Mouse (Mus musculus) brain, embryonic 14.5 days (tissue): ENCODE results near the gene Insrr.

ENCODE experiments used
- CTCF ChIP-seq: fragments of 200-500 bp; IDR thresholded peaks from 2 replicates; pipeline ENCODE4 v1.5.1; 2012; ENCODE audit warnings: inconsistent platforms, mild to moderate bottlenecking, moderate library complexity, borderline replicate concordance; ENCODE audit not compliant: insufficient read depth, insufficient read length; ENCODE audit errors: extremely low read depth
- POLR2A ChIP-seq: fragments of 200-500 bp; IDR thresholded peaks from 2 replicates; pipeline ENCODE4 v1.6.1; 2012; ENCODE audit warnings: mild to moderate bottlenecking, inconsistent platforms, borderline replicate concordance; ENCODE audit not compliant: poor library complexity, insufficient read depth, insufficient read length, severe bottlenecking; ENCODE audit errors: extremely low read depth

- TF ChIP-seq CTCF (no peak), POLR2A (no peak)
Measured at GRCm38 (mm10) chr3:87763683-87764289, 33.0 kb upstream of the Insrr start.
